Mouse (Mus musculus): ENCODE measurements around the gene 4933412E24Rik. TPM values are rescaled to one million over a fixed set of nuclear protein-coding genes. Genes with fewer than 3 reads are reported as not detected.

The 4933412E24Rik gene
- polyA plus RNA-seq (2014; fragmentation: Nextera tagmentation; extraction: Ambion mirVana) = not detected in 2 replicates

- Histone ChIP-seq H3K4me2 (ENCODE audit: low read length) (no peak within 1 kb of the TSS), H3K27me3 (ENCODE audit: control insufficient read depth, insufficient read depth, low read length) (no peaks in the 10 kb centered on the region), H3K4me1 (ENCODE audit: control insufficient read depth, insufficient read depth, low read length) (no peaks in the 10 kb centered on the region), H3K36me3 (ENCODE audit: control insufficient read depth, insufficient read depth, low read length) (no peaks in the 10 kb centered on the region), H3K4me3 (replicated peaks; ENCODE audit: low read depth, low read length) (no peak within 1 kb of the TSS), H3K9ac (replicated peaks; ENCODE audit: low read length) (no peak within 1 kb of the TSS), H3K9me3 (ENCODE audit: control insufficient read depth, low read length) (no peaks in the 10 kb centered on the region), H3K27ac (replicated peaks; ENCODE audit: low read depth, low read length) (no peak within 1 kb of the TSS)
- no peak for ATAC-seq (ENCODE audit: low FRiP score, low TSS enrichment)
- 95% methylated on average over 7 of the region's 7 CpGs for WGBS
- DNase-seq = no peak
These were observed at the start of gene 4933412E24Rik for GRCm38 (mm10) chr15:60016513-60016912. TSS of gene 4933412E24Rik (minus strand) at chr15:60016613.

DNA sequence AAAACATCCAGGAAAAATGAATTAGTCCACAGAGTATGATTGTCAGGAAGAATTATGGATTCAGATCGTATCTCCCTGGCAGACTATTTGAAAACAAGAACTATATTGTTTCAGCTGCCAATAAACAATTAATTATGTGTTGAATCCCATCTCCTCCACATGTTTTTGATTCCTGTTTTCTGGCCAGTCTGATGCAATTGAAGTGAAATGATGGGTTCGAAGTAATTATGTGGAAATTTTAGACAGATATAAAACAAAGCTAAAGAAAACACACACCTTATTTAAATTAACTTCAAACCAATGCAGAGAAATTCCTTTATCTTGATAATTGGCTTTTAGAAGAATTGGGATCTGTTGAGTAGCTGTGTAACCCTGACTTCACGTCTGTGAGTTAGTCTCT is 14.3 kb upstream of the 4933412E24Rik start:
- Histone ChIP-seq H3K9ac (replicated peaks; ENCODE audit: low read length) (no peak overlapping the region), H3K4me3 (replicated peaks; ENCODE audit: low read depth, low read length) (no peak overlapping the region), H3K4me2 (ENCODE audit: low read length) (no peak overlapping the region), H3K27me3 (ENCODE audit: control insufficient read depth, insufficient read depth, low read length) (no peaks in the 10 kb centered on the region), H3K4me1 (ENCODE audit: control insufficient read depth, insufficient read depth, low read length) (no peaks in the 10 kb centered on the region), H3K36me3 (ENCODE audit: control insufficient read depth, insufficient read depth, low read length) (no peaks in the 10 kb centered on the region), H3K9me3 (ENCODE audit: control insufficient read depth, low read length) (no peaks in the 10 kb centered on the region), H3K27ac (replicated peaks; ENCODE audit: low read depth, low read length) (no peak overlapping the region)
- no peak for DNase-seq
- WGBS = 76% methylated on average over 3 of the region's 3 CpGs
- no peak for ATAC-seq (ENCODE audit: low FRiP score, low TSS enrichment)

- Histone ChIP-seq H3K4me1 (ENCODE audit: control insufficient read depth, insufficient read depth, low read length) (no peaks in the 10 kb centered on the region), H3K4me3 (replicated peaks; ENCODE audit: low read depth, low read length) (no peak overlapping the region), H3K36me3 (ENCODE audit: control insufficient read depth, insufficient read depth, low read length) (no peaks in the 10 kb centered on the region), H3K4me2 (ENCODE audit: low read length) (no peak overlapping the region), H3K9me3 (ENCODE audit: control insufficient read depth, low read length) (no peaks in the 10 kb centered on the region), H3K27me3 (ENCODE audit: control insufficient read depth, insufficient read depth, low read length) (no peaks in the 10 kb centered on the region), H3K27ac (replicated peaks; ENCODE audit: low read depth, low read length) (no peak overlapping the region), H3K9ac (replicated peaks; ENCODE audit: low read length) (no peak overlapping the region)
- DNase-seq = no peak
- ATAC-seq (ENCODE audit: low FRiP score, low TSS enrichment) = no peak
- 51% methylated on average over 3 of the region's 3 CpGs for WGBS
These were observed 4.8 kb upstream of the 4933412E24Rik start for GRCm38 (mm10) chr15:60021256-60021655.

- H3K36me3 ChIP-seq (ENCODE audit: control insufficient read depth, insufficient read depth, low read length) = no peaks in the 10 kb centered on the region
These were observed 6.2 kb downstream of the 4933412E24Rik start for GRCm38 (mm10) chr15:60010199-60010598.

DNA sequence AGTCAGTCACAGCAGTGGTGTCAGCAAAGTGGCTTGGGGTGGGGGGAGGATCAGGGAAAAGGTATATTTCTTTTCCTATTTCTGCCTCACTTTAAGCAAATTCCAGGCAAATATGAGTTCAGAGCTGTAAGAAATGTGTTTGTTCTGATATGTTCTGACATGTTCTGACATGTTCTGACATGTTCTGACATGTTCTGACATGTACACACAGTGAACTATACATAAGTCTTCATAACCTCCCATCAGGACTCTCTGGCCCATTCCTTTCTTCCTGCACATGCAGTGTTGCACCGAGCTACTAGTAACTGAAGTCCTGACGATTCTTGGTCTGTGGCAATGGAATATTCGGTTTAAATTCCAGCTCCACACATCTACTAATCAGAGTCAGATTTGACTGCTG is 6.8 kb downstream of the 4933412E24Rik start:
- no peak overlapping the region for H3K4me2 ChIP-seq (ENCODE audit: low read length)
- H3K27me3 ChIP-seq (ENCODE audit: control insufficient read depth, insufficient read depth, low read length) = no peaks in the 10 kb centered on the region
- no peak overlapping the region for H3K27ac ChIP-seq (replicated peaks; ENCODE audit: low read depth, low read length)
- H3K4me3 ChIP-seq (replicated peaks; ENCODE audit: low read depth, low read length) = no peak overlapping the region
- H3K36me3 ChIP-seq (ENCODE audit: control insufficient read depth, insufficient read depth, low read length) = no peaks in the 10 kb centered on the region
- no peak for ATAC-seq (ENCODE audit: low FRiP score, low TSS enrichment)
- H3K4me1 ChIP-seq (ENCODE audit: control insufficient read depth, insufficient read depth, low read length) = no peaks in the 10 kb centered on the region
- no peak for DNase-seq
- H3K9me3 ChIP-seq (ENCODE audit: control insufficient read depth, low read length) = no peaks in the 10 kb centered on the region
- H3K9ac ChIP-seq (replicated peaks; ENCODE audit: low read length) = no peak overlapping the region
- 89% methylated on average over 3 of the region's 3 CpGs for WGBS

More at GRCm38 (mm10) chr15:60010199-60010598, 6.2 kb downstream of the 4933412E24Rik start:
- H3K4me1 ChIP-seq (ENCODE audit: control insufficient read depth, insufficient read depth, low read length) = no peaks in the 10 kb centered on the region
- no peak overlapping the region for H3K27ac ChIP-seq (replicated peaks; ENCODE audit: low read depth, low read length)
- no peak overlapping the region for H3K4me2 ChIP-seq (ENCODE audit: low read length)
- H3K27me3 ChIP-seq (ENCODE audit: control insufficient read depth, insufficient read depth, low read length) = no peaks in the 10 kb centered on the region
- no peak for DNase-seq
- H3K4me3 ChIP-seq (replicated peaks; ENCODE audit: low read depth, low read length) = no peak overlapping the region
- WGBS = 93% methylated on average over 4 of the region's 4 CpGs
- ATAC-seq (ENCODE audit: low FRiP score, low TSS enrichment) = no peak
- H3K9me3 ChIP-seq (ENCODE audit: control insufficient read depth, low read length) = no peaks in the 10 kb centered on the region
- no peak overlapping the region for H3K9ac ChIP-seq (replicated peaks; ENCODE audit: low read length)

GRCm38 (mm10) chr15:59983777-59984176 is 32.6 kb downstream of the 4933412E24Rik start:
- 17% methylated on average over 4 of the region's 4 CpGs for WGBS
- ATAC-seq (ENCODE audit: low FRiP score, low TSS enrichment) = no peak
- H3K9me3 ChIP-seq (ENCODE audit: control insufficient read depth, low read length) = no peaks in the 10 kb centered on the region
- no peaks in the 10 kb centered on the region for H3K4me1 ChIP-seq (ENCODE audit: control insufficient read depth, insufficient read depth, low read length)
- H3K4me3 ChIP-seq (replicated peaks; ENCODE audit: low read depth, low read length) = no peak overlapping the region
- no peak overlapping the region for H3K27ac ChIP-seq (replicated peaks; ENCODE audit: low read depth, low read length)
- no peaks in the 10 kb centered on the region for H3K36me3 ChIP-seq (ENCODE audit: control insufficient read depth, insufficient read depth, low read length)
- H3K4me2 ChIP-seq (ENCODE audit: low read length) = no peak overlapping the region
- no peak for DNase-seq
- no peaks in the 10 kb centered on the region for H3K27me3 ChIP-seq (ENCODE audit: control insufficient read depth, insufficient read depth, low read length)
- no peak overlapping the region for H3K9ac ChIP-seq (replicated peaks; ENCODE audit: low read length)

- no peak for ATAC-seq (ENCODE audit: low FRiP score, low TSS enrichment)
- Histone ChIP-seq H3K4me1 (ENCODE audit: control insufficient read depth, insufficient read depth, low read length) (no peaks in the 10 kb centered on the region), H3K4me3 (replicated peaks; ENCODE audit: low read depth, low read length) (no peak overlapping the region), H3K9me3 (ENCODE audit: control insufficient read depth, low read length) (no peaks in the 10 kb centered on the region), H3K4me2 (ENCODE audit: low read length) (no peak overlapping the region), H3K9ac (replicated peaks; ENCODE audit: low read length) (no peak overlapping the region), H3K36me3 (ENCODE audit: control insufficient read depth, insufficient read depth, low read length) (no peaks in the 10 kb centered on the region), H3K27me3 (ENCODE audit: control insufficient read depth, insufficient read depth, low read length) (no peaks in the 10 kb centered on the region), H3K27ac (replicated peaks; ENCODE audit: low read depth, low read length) (no peak overlapping the region)
- 59% methylated on average over 3 of the region's 3 CpGs for WGBS
- peak; percentile 9 for DNase-seq
These were observed 41.1 kb downstream of the 4933412E24Rik start for GRCm38 (mm10) chr15:59975310-59975709.

DNA sequence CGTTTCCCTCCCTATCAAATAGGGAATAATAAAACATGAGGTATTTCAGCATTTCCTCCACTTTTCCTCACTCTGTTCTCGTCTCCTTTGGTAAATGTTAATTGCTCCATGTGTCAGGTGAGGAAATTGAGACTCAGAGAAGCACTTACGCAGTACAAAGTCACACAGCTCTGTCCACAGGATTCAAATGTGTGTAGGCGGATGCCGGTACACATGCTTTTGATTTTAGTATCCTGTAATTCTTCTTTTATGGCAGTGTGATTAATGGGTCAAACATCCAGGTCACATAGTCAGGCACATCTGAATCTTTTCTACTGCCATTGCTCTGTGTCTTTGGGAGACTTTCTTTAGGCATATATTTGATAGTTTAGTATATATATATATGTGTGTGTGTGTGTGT is 41.8 kb downstream of the 4933412E24Rik start:
- no peaks in the 10 kb centered on the region for H3K4me1 ChIP-seq (ENCODE audit: control insufficient read depth, insufficient read depth, low read length)
- H3K27ac ChIP-seq (replicated peaks; ENCODE audit: low read depth, low read length) = no peak overlapping the region
- ATAC-seq (ENCODE audit: low FRiP score, low TSS enrichment) (no peak), DNase-seq (no peak)
- no peak overlapping the region for H3K4me2 ChIP-seq (ENCODE audit: low read length)
- 85% methylated on average over 5 of the region's 5 CpGs for WGBS
- H3K9ac ChIP-seq (replicated peaks; ENCODE audit: low read length) = no peak overlapping the region
- no peaks in the 10 kb centered on the region for H3K36me3 ChIP-seq (ENCODE audit: control insufficient read depth, insufficient read depth, low read length)
- H3K9me3 ChIP-seq (ENCODE audit: control insufficient read depth, low read length) = no peaks in the 10 kb centered on the region
- no peaks in the 10 kb centered on the region for H3K27me3 ChIP-seq (ENCODE audit: control insufficient read depth, insufficient read depth, low read length)
- H3K4me3 ChIP-seq (replicated peaks; ENCODE audit: low read depth, low read length) = no peak overlapping the region

GRCm38 (mm10) chr15:59973651-59974519 is 42.5 kb downstream of the 4933412E24Rik start:
- no peaks in the 10 kb centered on the region for H3K27me3 ChIP-seq (ENCODE audit: control insufficient read depth, insufficient read depth, low read length)
- no peak overlapping the region for H3K9ac ChIP-seq (replicated peaks; ENCODE audit: low read length)
- no peak overlapping the region for H3K4me2 ChIP-seq (ENCODE audit: low read length)
- H3K4me3 ChIP-seq (replicated peaks; ENCODE audit: low read depth, low read length) = no peak overlapping the region
- ATAC-seq (ENCODE audit: low FRiP score, low TSS enrichment) = no peak
- H3K27ac ChIP-seq (replicated peaks; ENCODE audit: low read depth, low read length) = no peak overlapping the region
- no peaks in the 10 kb centered on the region for H3K9me3 ChIP-seq (ENCODE audit: control insufficient read depth, low read length)
- 83% methylated on average over 7 of the region's 7 CpGs for WGBS
- no peaks in the 10 kb centered on the region for H3K4me1 ChIP-seq (ENCODE audit: control insufficient read depth, insufficient read depth, low read length)
- DNase-seq = no peak
- H3K36me3 ChIP-seq (ENCODE audit: control insufficient read depth, insufficient read depth, low read length) = no peaks in the 10 kb centered on the region

Data from midbrain, embryonic 14.5 days (tissue).